Mouse (Mus musculus) erythroblast, embryonic 14.5 days (primary cell): ENCODE measurements around the gene Polr1d.

Experiments
- GATA1 ChIP-seq: IDR thresholded peaks from 2 replicates; pipeline ENCODE4 v1.6.1; 2012; ENCODE audit warnings: low read length, inconsistent platforms, mixed read lengths
- TAL1 ChIP-seq: IDR thresholded peaks from 3 replicates; pipeline ENCODE4 v1.6.1; 2012; ENCODE audit warnings: low read length, inconsistent platforms, mixed read lengths

DNA sequence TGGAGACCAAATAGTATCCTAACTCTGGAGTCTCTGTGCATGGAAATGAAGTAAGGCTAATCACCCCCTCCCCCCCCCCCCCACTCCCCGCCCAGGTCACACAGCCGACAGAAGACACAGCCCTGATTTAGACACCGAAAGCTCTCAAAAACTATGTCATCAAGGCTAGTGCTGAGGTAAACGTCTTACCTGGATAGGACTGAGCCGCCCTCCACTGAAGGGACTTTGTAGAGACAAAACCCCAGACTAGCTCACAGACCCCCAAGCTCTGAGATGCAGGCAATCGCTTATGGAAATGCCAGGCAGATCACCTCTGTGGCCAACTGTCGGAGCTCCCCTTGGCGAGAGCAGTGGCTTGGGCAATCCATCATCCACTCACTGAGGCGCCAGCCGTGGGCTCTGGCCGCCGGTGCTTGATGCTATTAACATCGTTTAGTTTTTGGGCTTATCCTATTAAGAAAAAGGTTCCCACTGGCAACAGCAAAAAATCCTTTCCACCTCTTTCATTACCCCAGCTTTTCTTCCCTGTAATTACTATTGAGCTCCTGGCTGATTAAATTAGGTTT lies 78.0 kb downstream of the Polr1d start:
- TF ChIP-seq GATA1, result no peak
- TF ChIP-seq TAL1, result no peak
